Mouse (Mus musculus): Measurements from ENCODE around the gene Birc2.

DNA sequence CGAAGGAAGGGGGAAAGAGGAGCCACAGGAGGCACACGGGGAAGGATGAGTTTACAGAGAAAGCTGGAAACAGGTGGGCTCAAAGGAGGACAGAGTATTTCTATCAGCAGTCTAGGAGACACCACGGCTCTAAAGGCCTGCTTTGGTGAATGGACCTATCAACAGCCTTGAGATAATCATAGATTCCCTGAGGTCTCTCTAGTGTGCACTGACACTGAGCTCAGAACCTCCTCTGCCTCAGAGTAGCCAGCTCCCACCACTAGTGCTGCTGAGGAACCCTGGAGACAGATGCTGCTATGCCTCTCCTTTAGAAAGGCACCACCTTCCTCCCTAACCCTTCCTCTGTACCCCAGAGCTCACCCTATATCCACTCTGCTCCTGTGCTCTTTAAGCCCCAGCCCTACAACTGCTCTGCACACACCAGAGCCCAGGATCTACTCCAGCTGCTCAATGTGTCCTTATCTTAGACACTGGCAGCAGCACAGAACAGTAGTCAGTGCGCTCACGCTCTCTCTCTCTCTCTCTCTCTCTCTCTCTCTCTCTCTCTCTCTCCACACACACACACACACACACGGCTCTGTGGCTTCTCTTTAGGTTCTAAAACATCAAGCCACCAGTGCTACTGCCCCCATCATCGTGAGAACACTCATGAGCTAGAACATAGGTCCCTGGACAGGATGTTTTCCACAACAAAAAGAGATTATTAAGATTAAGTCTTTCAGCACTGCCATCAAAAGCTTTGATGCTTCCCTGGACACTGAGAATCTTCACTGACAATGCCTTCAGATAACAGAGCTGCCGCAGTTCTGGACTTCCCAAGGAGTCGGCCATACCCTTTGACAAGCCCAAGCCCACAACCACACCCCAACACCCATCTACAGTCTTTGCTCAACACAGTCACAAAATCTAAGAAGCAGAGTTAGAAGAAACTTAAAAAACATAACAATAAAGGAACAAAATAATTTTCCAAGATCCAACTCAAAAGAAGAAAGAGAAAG is 7.0 kb downstream of the Birc2 start:
- TF ChIP-seq EP300 (IDR thresholded peaks at IDR 0.05; ENCODE audit: low read depth in 1 of 2, low read length in 2 of 2): peak; percentile 76 to 85
- TF ChIP-seq POLR2A (IDR thresholded peaks at IDR 0.05; ENCODE audit: control insufficient read depth in 1 of 2, insufficient read depth in 1 of 2, low read depth in 1 of 2, low read length in 2 of 2, poor library complexity in 1 of 2): peak; percentile 48 to 53; a peak in 1 of 4 replicates
